Mouse (Mus musculus) limb, embryonic 14.5 days (tissue): ENCODE measurements around the gene Pcsk6. TPM values are rescaled to one million over a fixed set of nuclear protein-coding genes. Genes with fewer than 3 reads are reported as not detected.
A peak's percentile ranks its signal among the peaks of the same experiment; 100 is the strongest.

Source experiments
- ATAC-seq: fragments of 200-750 bp; cut with Nextera tagmentation; 2 replicates; pipeline ENCODE4 v1.8.0; 2017; ENCODE audit warnings: low read depth, moderate number of reproducible peaks, moderate TSS enrichment; ENCODE audit not compliant: low FRiP score
- DNase-seq: peaks from one replicate; pipeline ENCODE4 v3.0.0-alpha.2; 2015; ENCODE audit warnings: low spot score
- H3K27ac ChIP-seq: fragments of 300-500 bp; sonication (generic); replicated peaks from 2 replicates; pipeline ENCODE4 v1.5.1; 2014; ENCODE audit warnings: low read depth, mild to moderate bottlenecking, low read length, moderate library complexity, mixed read lengths
- H3K27me3 ChIP-seq: fragments of 300-500 bp; sonication (generic); 2 replicates; pipeline ENCODE4 v1.6.1; 2014; ENCODE audit warnings: low read length, mixed read lengths; ENCODE audit not compliant: control insufficient read depth, insufficient read depth
- H3K36me3 ChIP-seq: fragments of 300-500 bp; sonication (generic); 2 replicates; pipeline ENCODE4 v1.6.1; 2014; ENCODE audit warnings: mild to moderate bottlenecking, low read length, moderate library complexity, mixed read lengths; ENCODE audit not compliant: control insufficient read depth, insufficient read depth
- H3K4me1 ChIP-seq: fragments of 300-500 bp; sonication (generic); 2 replicates; pipeline ENCODE4 v1.6.1; 2014; ENCODE audit warnings: antibody characterized with exemption, low read length, mixed read lengths; ENCODE audit not compliant: control insufficient read depth, insufficient read depth
- H3K4me2 ChIP-seq: fragments of 300-500 bp; sonication (generic); replicated peaks from 2 replicates; pipeline ENCODE4 v1.6.1; 2014; ENCODE audit warnings: low read depth, mild to moderate bottlenecking, low read length, moderate library complexity; ENCODE audit not compliant: severe bottlenecking
- H3K4me3 ChIP-seq: fragments of 300-500 bp; sonication (generic); replicated peaks from 2 replicates; pipeline ENCODE4 v1.5.1; 2014; ENCODE audit warnings: low read length
- H3K9ac ChIP-seq: fragments of 300-500 bp; sonication (generic); 2 replicates; pipeline ENCODE4 v1.6.1; 2014; ENCODE audit warnings: mild to moderate bottlenecking, low read depth, low read length, moderate library complexity; ENCODE audit not compliant: severe bottlenecking
- H3K9me3 ChIP-seq: fragments of 300-500 bp; sonication (generic); 2 replicates; pipeline ENCODE4 v1.6.1; 2016; ENCODE audit warnings: low read length; ENCODE audit not compliant: control insufficient read depth
- POLR2A ChIP-seq: fragments of 200-500 bp; IDR thresholded peaks from 2 replicates; pipeline ENCODE4 v1.8.0; 2012; ENCODE audit warnings: inconsistent platforms, mild to moderate bottlenecking, moderate library complexity, borderline replicate concordance; ENCODE audit not compliant: insufficient read depth, insufficient read length; ENCODE audit errors: extremely low read depth
- WGBS: fragments of 180-500 bp; shearing (Covaris S2); extraction: QIAGEN DNeasy Blood & Tissue Kit; methylation state at CpG from one replicate; pipeline ENCODE4 v1.1.7; 2014; 5-methylcytosine and 5-hydroxymethylcytosine counted together
- polyA plus RNA-seq, 2 experiments: library from polyadenylated mRNA; depleted of rRNA in 1 of 2; stranded (reverse) in 1 of 2; unstranded in 1 of 2; fragments of >200 nt; fragmentation: Nextera tagmentation in 1 of 2; extraction: Ambion mirVana in 1 of 2; gene quantifications; 2 replicates each; pipeline versions ENCODE4 v1.2.1 to v1.2.3; 2012 to 2014

Pcsk6 gene
- polyA plus RNA-seq, 2 experiments: 15.2 to 34.1 TPM

DNA sequence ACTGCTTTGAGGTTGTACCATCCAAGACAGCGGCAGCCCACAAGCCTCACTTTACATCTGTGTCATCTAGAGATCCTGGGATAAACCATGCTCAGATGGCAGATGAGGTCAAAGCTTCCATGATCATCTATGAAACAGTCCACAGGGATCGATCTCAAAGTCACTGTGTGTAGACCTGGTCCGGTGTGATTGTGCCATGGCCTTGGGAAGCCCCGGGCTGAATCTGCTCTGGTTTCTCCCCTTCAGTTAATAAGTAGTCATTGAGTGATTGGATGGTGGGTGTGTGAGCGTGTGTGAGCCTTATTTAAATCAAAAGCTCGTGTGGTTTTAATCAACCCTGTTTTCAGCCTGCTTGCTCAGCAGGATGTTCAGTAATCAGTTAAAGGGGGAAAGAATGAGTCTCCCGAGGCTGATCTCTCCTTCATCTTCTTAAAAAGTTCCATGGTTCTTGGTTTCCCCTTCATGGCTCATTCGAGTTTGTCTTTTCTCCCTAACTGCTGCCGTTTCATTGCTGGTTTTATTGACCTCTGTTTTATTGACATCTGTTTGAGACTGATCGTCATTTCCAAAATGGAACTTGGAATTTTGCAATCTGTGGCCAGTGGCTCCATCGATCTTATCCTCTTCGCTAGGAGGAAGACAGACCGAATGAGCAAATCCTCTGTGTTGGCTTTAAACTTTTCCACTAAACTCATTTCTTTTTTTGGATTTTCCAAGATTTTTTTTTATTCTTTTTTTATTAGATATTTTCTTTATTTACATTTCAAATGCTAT is 142.5 kb downstream of the Pcsk6 start:
- H3K27ac ChIP-seq: no peak overlapping the region

DNA sequence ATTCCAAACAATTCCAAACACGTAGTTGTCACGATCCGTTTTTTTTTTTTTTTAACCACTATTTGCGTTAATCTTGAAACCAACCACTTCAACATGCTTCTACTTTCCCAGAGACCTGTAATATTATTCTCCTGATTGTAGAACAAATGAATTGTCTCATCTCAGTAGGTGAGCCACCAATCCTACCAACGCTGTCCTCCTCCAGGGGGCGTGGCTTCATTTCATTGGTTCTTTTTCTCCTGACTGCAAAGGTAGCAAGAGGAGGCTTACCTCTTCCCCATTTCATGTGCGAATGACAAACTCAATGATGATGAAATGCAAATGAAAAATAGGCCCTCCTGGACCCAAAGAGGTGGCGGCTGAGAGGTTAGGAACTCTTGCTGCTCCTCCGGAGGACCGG is 143.5 kb downstream of the Pcsk6 start:
- Histone ChIP-seq H3K9me3 (no peaks in the 10 kb centered on the region; the same call in 1 of the 2 replicates), H3K27me3 (no peaks in the 10 kb centered on the region), H3K27ac (no peak overlapping the region), H3K36me3 (no peaks in the 10 kb centered on the region), H3K9ac (no peak overlapping the region), H3K4me1 (0 out of 2 replicates have a peak, but pooled peaks cover 6% of the 10 kb centered on the region), H3K4me2 (no peak overlapping the region), H3K4me3 (no peak overlapping the region)
- no peak for TF ChIP-seq POLR2A
- DNase-seq: no peak
- 89% methylated on average over 10 of the region's 10 CpGs for WGBS
- no peak for ATAC-seq

More for the DNA sequence above, 142.5 kb downstream of the Pcsk6 start:
- no peak overlapping the region for H3K4me2 ChIP-seq
- H3K36me3 ChIP-seq: no peaks in the 10 kb centered on the region
- no peaks in the 10 kb centered on the region for H3K27me3 ChIP-seq
- H3K9me3 ChIP-seq: peaks cover 7% of the 10 kb centered on the region; the same call in 1 of the 2 replicates
- TF ChIP-seq POLR2A: no peak
- DNase-seq: peak; percentile 55
- H3K9ac ChIP-seq: no peak overlapping the region
- WGBS: 41% methylated on average over 13 of the region's 13 CpGs
- 0 out of 2 replicates have a peak, but pooled peaks cover 6% of the 10 kb centered on the region for H3K4me1 ChIP-seq
- ATAC-seq: no peak
- H3K4me3 ChIP-seq: no peak overlapping the region

- no peak for ATAC-seq
- H3K27ac ChIP-seq: no peak overlapping the region
- no peaks in the 10 kb centered on the region for H3K36me3 ChIP-seq
- H3K4me1 ChIP-seq: peaks cover 21% of the 10 kb centered on the region; the same call in 1 of the 2 replicates
- no peak for DNase-seq
- H3K9ac ChIP-seq: no peak overlapping the region
- no peaks in the 10 kb centered on the region for H3K9me3 ChIP-seq
- no peak for TF ChIP-seq POLR2A
- H3K4me3 ChIP-seq: no peak overlapping the region
- 56% methylated on average over 11 of the region's 11 CpGs for WGBS
- H3K4me2 ChIP-seq: no peak overlapping the region
- no peaks in the 10 kb centered on the region for H3K27me3 ChIP-seq
Observed at GRCm38 (mm10) chr7:66008161-66008891, 146.8 kb downstream of the Pcsk6 start.

GRCm38 (mm10) chr7:66008892-66009273 is 147.3 kb downstream of the Pcsk6 start:
- H3K27ac ChIP-seq: no peak overlapping the region
- DNase-seq (peak; percentile 23), ATAC-seq (no peak)

GRCm38 (mm10) chr7:66010518-66010917 is 149.0 kb downstream of the Pcsk6 start:
- ATAC-seq: no peak
- whole genome bisulfite sequencing: 48% methylated on average over 6 of the region's 6 CpGs
- Histone ChIP-seq H3K36me3 (no peaks in the 10 kb centered on the region), H3K4me3 (no peak overlapping the region), H3K27ac (no peak overlapping the region), H3K9ac (no peak overlapping the region), H3K4me2 (no peak overlapping the region), H3K4me1 (peaks cover 20% of the 10 kb centered on the region; the same call in 1 of the 2 replicates), H3K9me3 (no peaks in the 10 kb centered on the region), H3K27me3 (no peaks in the 10 kb centered on the region)
- no peak for TF ChIP-seq POLR2A
- DNase-seq: no peak

More at GRCm38 (mm10) chr7:66008892-66009273, 147.3 kb downstream of the Pcsk6 start:
- TF ChIP-seq POLR2A: no peak
- Histone ChIP-seq H3K9me3 (no peaks in the 10 kb centered on the region), H3K9ac (no peak overlapping the region), H3K36me3 (no peaks in the 10 kb centered on the region), H3K27me3 (no peaks in the 10 kb centered on the region), H3K4me2 (no peak overlapping the region), H3K4me3 (no peak overlapping the region), H3K4me1 (peaks cover 18% of the 10 kb centered on the region; the same call in 1 of the 2 replicates)
- 58% methylated on average over 16 of the region's 16 CpGs for WGBS
